Mouse (Mus musculus) hindbrain, embryonic 11.5 days (tissue): ENCODE measurements around the gene Fbxl8. TPM values are rescaled to one million over a fixed set of nuclear protein-coding genes. Genes with fewer than 3 reads are reported as not detected.
A peak's percentile ranks its signal among the peaks of the same experiment; 100 is the strongest.

ENCODE experiments used
- microRNA counts: library from miRNA; unstranded; fragments of <30 nt; microRNA quantifications from one replicate; lab custom pipeline; 2015
- polyA plus RNA-seq: library from polyadenylated mRNA; unstranded; fragments of >200 nt; fragmentation: Nextera tagmentation; extraction: Ambion mirVana; gene quantifications from 2 replicates; pipeline ENCODE4 v1.2.1, GENCODE M21; 2014

Gene Fbxl8
- polyA plus RNA-seq, 1 experiment from 2014 or later, result 1.4 TPM

MicroRNAs within 50 kb of the gene (microRNA counts, 519-probe panel; counts per million panel counts)
- microRNA mmu-miR-328 (lab: Ali Mortazavi, UCI), result 3,130 counts per million, percentile 17 among the panel's probes with 10 or more counts

Other genes starting within 250 kb of the Fbxl8 start
- not detected in 2 replicates for gene Ces3a, start 216.0 kb upstream of the Fbxl8 start, polyA plus RNA-seq
- gene Ces3b, start 180.9 kb upstream of the Fbxl8 start, polyA plus RNA-seq, result not detected in 2 replicates
- not detected in 2 replicates for gene Ces4a, start 132.8 kb upstream of the Fbxl8 start, polyA plus RNA-seq
- 65.1 and 69.0 TPM in 2 replicates for gene Cbfb, start 94.0 kb upstream of the Fbxl8 start, polyA plus RNA-seq
- 33.2 and 34.1 TPM in 2 replicates for gene D230025D16Rik, start 39.5 kb upstream of the Fbxl8 start, polyA plus RNA-seq
- 4.2 and 6.3 TPM in 2 replicates for gene B3gnt9, start 9.5 kb upstream of the Fbxl8 start, polyA plus RNA-seq
- gene Tradd, start within 50 bp of the Fbxl8 start, polyA plus RNA-seq, result 13.5 and 14.3 TPM in 2 replicates
- gene Hsf4, start 5.2 kb downstream of the Fbxl8 start, polyA plus RNA-seq, result 0.21 and 0.52 TPM in 2 replicates
- gene Nol3, start 11.5 kb downstream of the Fbxl8 start, polyA plus RNA-seq, result 2.7 and 3.1 TPM in 2 replicates
- 31.7 and 40.2 TPM in 2 replicates for gene 4931428F04Rik, start 25.2 kb downstream of the Fbxl8 start, polyA plus RNA-seq
- gene Exoc3l, start 31.5 kb downstream of the Fbxl8 start, polyA plus RNA-seq, result 6.0 and 10.0 TPM in 2 replicates
- gene E2f4, start 33.0 kb downstream of the Fbxl8 start, polyA plus RNA-seq, result 96.7 and 97.1 TPM in 2 replicates
- 1.7 and 2.6 TPM in 2 replicates for gene Elmo3, start 41.0 kb downstream of the Fbxl8 start, polyA plus RNA-seq
- 0.98 and 1.2 TPM in 2 replicates for gene Lrrc29, start 61.6 kb downstream of the Fbxl8 start, polyA plus RNA-seq
- gene Tmem208, start 61.7 kb downstream of the Fbxl8 start, polyA plus RNA-seq, result 102 and 105 TPM in 2 replicates
- 1.8 and 3.6 TPM in 2 replicates for gene Fhod1, start 83.3 kb downstream of the Fbxl8 start, polyA plus RNA-seq
- 3.9 and 4.5 TPM in 2 replicates for gene Slc9a5, start 84.2 kb downstream of the Fbxl8 start, polyA plus RNA-seq
- 0.26 and 0.73 TPM in 2 replicates for gene Plekhg4, start 108.6 kb downstream of the Fbxl8 start, polyA plus RNA-seq
- gene Kctd19, start 148.9 kb downstream of the Fbxl8 start, polyA plus RNA-seq, result 0.14 TPM in 1 of 2 replicates, not detected in the other
- gene Lrrc36, start 148.9 kb downstream of the Fbxl8 start, polyA plus RNA-seq, result 2.8 and 3.0 TPM in 2 replicates
- gene Tppp3, start 206.9 kb downstream of the Fbxl8 start, polyA plus RNA-seq, result 206 and 218 TPM in 2 replicates
- 19.0 and 19.7 TPM in 2 replicates for gene Zdhhc1, start 232.3 kb downstream of the Fbxl8 start, polyA plus RNA-seq